Mouse (Mus musculus): ENCODE results near the gene Hint1.
"Not testable (repeated sequence)": the region's sequence is repeated elsewhere in the genome, so short reads cannot be mapped to it uniquely, and the experiment has no call there.

Hint1 gene

DNA sequence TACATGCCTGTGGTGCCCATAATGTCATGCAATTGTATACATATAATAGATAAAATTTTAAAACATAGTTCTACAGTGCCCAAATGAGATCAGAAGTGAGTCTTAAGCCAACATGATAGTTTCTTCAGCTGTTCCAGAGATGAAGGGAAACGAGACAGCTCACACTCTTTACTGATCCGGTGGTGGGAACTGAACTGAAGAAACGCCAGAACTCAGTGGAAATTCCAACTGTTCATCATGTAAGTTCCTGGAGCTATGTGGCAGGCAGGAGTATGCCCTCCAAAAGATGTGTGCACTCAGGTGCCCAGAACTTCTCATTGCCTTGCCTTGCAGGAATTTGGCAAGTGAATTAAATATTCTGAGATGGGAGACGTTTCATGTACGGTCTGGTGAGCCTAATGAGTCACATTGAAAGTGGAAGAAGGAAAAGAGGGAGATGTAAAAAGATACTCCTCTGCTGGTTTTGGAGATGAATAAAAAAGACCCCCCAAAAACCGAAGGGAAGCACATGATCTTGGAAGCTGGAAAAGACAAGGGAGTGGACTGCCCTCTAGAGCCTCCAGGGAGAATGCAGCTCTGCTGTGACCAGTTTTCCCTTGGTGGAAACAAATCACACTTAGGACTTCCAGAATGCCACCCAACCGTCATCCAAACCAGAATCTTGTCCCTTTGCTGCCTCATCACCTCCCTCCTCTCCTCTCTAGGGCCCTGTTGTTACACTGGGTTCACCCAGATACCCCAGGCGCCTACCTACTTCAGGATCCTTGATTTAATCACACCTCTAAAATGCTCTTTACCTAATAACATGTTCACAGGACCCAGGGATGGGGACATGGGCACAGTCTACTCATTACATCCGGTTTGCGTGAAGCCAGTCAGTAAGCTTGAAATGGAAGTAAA, 3.3 kb upstream of the Hint1 start:
- peak; percentile 60 for DNase-seq

DNA sequence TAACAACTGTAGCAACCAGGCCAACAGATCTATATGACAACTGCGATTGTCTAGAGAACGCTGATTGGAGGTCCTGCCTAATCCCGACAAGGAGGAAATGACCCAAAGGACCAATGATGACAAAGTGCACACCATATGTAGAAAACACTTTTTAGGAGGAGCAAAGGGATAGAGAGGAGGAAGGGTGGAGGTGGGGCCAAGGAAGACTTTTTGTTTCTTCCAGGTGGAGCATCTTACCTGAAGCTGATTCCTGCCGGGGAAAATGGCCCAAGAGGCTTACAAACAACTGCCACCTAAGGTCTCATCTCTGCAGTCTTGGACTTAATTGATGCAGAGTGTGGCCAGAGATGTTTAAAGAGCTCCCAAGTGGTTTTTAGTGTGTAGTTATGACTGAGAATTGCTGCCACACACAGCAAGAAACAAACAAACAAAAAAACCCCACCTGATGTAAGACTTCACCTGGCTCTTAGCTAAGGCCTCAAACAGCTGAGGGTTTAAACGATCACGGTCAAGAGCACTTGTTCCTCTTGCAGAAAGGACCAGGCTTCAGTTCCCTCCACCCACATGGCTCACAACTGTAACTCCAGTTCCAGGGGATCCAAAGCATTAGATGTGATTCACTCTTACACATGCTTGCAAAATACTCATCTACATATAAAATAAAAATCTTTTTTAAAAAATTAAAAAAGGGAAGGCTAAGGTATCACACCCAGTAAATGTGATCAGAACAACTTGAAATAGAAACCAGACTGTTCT, 675 bp upstream of the Hint1 start:
- DNase-seq = no peak

GRCm38 (mm10) chr11:54867049-54867385, 834 bp downstream of the Hint1 start:
- no peak for DNase-seq

DNA sequence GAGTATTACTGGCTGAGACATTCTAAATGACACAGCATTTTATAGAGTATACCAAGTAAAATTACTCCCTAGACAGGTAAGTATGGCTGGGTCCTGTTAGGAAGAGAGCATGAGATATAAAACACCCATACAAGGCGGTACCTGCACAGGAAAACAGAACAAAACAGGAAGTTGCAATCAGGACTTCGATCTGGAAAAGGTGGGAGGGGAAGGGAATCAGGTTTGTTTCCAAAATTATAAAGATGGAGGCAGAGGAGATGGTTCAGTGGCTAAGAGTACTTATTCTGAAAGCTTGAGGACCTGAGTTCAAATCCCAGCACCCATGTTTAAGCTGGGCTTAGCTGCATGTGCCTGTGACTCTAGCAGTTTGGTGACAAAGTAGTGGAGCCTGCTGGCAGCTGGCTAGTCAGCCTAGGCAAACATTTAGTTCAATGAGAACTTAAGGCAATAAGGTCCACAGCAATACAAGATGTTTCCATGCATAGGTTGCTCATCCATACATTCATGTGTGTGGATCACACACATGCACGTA, 1.8 kb downstream of the Hint1 start:
- no peak for DNase-seq

GRCm38 (mm10) chr11:54868445-54868844, 2.3 kb downstream of the Hint1 start:
- no peak for DNase-seq

DNA sequence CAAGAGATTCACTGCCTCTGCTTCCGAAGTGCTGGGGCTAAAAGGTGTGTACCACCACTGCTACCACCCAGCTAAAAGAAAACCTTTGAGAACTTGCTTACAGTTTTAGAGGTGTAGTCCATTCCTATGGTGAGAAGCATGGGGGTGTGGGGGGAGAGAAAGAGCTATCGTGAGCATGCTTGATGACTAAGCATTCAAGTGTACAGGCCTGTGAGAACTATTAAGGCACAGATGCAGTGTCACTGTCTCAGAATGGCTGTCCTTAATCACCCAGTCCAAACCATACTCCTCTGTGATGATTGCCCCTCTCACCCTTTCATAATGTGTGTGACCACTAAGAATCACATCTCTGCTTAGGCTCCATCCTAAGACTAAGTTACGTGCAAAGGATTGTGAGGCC, 3.1 kb downstream of the Hint1 start:
- no peak for DNase-seq

DNA sequence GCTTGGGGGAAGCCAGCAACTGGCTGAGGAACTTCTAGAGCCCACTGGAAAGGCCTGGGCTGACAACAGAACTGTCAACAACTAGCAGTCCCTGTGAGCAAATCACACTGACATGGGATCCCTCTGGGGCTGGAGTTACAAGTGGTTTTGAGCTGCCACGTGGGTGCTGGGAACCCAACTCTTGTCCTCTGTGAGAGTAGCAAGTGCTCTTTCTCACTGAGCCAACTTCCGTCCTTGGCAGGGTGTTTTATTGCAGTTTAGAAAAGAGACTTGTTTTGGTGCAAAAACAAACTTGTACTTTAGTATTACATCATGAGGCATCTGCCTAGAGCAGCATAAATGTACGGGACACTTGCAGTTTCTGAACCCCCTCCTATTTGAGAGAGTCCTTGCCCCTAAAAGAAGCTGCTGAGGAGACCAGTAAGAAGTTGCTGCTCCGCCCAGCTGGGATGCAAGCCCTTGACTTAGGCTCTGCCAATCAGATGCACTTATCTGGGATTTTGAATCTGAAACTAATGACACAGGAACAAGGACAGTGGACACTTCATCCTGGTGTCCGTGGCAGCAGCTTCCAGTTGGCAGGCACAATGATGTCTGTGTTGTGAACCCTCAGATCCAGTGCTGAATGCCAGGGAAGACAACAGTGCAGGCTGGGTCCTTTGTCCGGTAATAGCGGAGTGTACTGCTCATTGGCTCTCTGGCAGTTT, 5.8 kb downstream of the Hint1 start:
- no peak for DNase-seq

DNA sequence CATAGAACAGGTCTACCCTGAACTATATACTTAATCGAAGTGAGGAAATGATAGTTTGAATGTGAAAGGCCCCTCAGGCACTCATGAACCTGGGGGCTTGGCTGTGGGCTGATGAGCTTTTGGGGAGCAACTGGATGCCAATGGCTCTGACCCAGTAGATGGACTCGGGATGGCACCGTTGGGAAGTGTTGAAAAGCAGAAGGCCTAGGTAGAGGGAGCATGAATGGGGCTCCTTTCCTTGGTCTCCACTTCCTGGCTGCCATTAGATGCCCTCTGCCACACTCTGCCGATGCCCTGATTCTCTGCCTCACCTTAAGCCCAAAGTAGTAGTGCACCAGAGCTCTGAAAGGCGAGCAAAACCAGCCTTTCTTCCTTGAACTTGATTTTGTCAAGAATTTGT, 9.8 kb downstream of the Hint1 start:
- no peak for DNase-seq

GRCm38 (mm10) chr11:54878893-54879292, 12.7 kb downstream of the Hint1 start:
- no peak for DNase-seq

DNA sequence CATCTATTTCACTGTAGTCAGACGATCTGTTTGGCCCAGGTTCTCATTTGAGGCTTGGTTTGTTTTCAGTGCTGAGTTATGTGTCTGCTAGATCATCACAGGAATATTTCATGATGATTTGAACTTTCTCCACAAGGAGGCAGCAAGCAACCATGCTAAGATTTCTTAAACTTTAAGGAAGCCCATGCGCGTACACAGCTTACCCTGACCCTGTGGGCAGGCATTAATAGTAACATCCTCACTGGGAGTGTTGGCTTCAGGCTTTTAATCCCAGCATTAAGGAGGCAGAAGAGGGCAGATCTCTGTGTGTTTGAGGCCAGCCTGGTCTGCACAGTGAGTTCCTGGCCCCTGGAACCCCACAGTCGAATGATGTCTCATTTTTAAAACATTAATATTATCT, 13.3 kb downstream of the Hint1 start:
- DNase-seq = no peak

GRCm38 (mm10) chr11:54879922-54880321, 13.7 kb downstream of the Hint1 start:
- no peak for DNase-seq

DNA sequence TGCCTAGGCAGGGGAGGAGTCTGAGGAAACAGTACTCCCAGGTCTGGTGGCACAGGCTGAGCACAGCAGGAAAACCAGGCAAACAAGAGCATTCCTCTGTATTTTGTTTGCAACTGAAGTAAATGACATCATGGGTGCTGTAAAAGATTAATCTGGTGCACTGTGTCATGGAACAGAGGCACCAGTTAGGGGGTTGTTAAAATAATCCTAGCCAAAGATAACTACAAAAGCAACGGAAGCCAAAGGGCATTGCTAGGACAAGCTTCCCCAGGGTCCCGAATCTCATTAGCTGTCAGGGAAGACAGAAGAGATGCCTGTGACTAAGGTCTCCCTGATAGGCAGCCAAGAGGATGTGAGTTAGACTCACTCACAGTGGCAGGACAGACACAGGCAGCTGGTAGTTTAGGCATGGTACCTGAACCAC, 14.9 kb downstream of the Hint1 start:
- no peak for DNase-seq

- DNase-seq = no peak
Measured at GRCm38 (mm10) chr11:54882671-54883070, 16.5 kb downstream of the Hint1 start.

DNA sequence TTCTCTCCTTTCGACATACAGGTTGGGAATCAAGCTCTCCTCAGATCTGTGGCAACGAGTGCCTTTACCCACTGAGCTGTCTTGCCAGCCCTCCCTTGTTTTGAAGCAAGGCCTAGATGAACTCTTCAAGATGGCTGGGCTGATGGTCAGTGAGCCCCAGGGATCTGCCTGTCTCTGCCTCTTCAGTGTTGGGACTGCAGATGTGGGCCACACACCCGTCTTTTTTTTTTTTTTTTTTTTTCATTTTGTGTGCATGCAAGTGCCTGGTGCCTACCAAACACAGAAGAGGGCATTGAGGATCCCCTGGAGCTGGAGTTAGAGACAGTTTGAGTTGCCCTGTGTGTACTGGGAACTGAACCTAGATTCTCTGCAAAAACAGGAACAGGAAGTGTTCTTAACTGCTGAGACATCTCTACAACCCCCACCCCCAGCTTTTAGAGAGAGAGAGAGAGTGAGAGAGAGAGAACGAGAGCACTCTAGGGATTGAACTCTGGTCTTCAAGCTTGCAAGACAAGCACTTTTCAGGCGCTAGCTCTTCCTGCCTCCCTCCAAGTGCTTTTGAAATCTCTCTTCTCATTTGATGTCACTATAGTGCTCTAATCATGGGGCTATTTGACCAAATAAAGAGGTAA, 18.1 kb downstream of the Hint1 start:
- no peak for DNase-seq

DNA sequence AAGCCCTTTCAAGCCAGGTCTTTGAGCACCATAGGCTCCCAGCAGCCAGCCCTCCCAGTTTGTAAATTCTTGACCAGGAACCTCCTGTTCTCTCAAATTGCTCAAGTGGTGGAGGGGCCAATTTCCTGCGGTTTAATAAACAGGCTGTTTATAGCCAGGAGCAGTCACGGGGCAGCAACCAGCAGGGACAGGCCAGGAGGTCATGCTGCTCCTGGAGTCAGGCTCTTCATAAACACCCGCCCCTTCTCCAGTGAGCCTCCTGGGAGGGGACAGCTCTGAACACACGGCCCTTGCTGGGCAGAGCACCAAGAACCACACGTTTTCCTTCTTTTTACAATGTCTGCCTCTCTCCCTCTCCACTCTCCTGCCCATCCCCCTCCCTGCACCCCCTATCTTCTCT, 18.8 kb downstream of the Hint1 start:
- DNase-seq = no peak

DNA sequence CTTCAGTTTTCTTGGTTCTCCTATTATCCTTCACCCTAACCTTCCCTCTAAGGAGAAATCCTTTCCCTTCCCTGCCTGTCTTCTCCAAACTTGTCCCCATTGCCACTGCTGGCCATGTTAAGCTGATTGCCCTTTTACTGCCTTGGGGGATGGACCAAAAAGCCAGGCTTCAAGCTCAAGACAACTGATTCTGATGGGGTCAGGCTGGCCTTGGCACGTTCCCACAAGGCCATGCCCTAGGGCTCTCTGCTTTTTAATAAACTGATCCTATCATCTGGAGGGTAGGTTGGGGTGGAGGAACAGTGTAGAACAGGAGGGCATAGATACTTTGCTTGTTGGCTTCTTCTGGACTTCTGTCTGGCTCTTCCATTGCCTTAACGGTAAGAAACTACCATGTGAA, 19.2 kb downstream of the Hint1 start:
- no peak for DNase-seq

- no peak for DNase-seq
Measured at GRCm38 (mm10) chr11:54887927-54888326, 21.7 kb downstream of the Hint1 start.

DNA sequence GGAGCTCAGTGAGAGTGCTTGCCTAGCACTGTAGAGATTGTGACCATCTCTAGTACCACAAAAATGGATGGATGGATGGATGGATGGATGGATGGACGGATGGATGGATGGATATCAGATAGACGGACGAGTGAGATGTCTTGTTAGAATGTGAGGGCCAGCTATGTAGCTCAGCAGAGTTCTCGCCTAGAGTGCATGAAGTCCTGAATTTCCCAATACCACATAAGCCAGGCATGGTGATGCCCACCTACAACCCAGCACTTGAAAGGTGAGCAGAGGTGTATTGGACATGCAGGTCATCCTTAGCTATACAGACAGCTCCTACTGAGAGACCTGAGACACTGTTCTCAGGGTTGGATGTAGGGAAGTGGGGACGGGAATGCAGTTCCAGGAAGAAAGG, 25.2 kb downstream of the Hint1 start:
- DNase-seq = no peak

DNA sequence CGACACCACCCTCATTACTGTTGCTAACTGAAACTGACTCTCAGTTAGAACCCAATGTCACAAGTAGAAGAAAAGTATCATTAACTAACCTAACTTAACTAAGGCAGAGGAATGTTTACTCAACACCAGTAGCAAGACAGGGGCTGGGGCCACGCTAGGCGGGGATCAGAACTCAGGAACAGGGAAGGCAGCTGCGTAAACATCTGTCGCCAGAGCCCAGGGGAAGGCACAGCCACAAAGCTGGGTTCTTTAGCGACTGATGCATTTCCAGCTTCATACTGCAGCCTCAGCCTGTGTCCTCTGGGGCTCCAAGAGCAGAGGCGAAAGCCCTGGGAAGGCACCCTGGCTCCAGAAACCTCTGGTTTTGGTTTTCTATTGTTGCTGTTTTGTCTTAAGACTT, 25.9 kb downstream of the Hint1 start:
- DNase-seq = no peak

DNA sequence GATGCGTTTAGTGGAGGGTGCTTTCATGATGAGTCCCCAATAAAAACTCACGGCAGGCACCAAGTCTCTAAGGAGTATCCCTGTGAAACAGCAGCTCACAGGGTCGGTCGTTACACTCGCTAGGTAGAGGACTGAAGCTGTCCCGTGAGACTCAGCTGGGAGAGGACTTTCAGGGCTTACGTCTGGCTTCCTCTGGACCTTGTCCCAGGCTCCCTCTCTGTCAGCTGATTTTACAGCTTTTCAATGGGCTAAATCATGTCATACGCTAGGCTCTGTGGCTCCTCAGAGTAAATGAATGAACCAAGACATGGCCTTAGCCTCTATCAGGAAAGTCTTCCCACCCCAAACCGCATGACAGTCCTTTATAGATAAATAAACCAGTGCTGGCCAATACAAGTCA, 28.4 kb downstream of the Hint1 start:
- no peak for DNase-seq

DNA sequence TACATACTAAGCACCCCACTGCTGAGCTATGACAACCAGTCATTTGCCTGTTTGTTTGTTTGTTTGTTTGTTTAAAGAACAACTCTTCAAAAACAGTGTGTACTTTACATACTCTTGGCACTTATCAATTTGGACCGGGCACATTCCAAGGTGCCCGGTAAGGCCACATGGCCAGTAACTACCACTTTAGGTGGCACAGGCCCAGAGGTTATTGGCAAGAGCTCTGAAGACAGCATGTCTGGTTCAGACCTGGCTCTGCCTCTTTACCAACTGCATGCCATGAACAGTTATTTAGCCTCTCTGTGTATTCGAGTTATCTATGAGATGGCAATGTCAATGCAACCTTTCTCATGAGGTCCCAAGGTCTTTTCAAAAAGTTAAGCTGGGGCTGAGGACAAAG, 30.5 kb downstream of the Hint1 start:
- not testable (repeated sequence) for DNase-seq

GRCm38 (mm10) chr11:54897470-54897869, 31.3 kb downstream of the Hint1 start:
- no peak for DNase-seq

GRCm38 (mm10) chr11:54899657-54900056, 33.5 kb downstream of the Hint1 start:
- DNase-seq = no peak

All from right cerebral cortex, postnatal 4 days (tissue).